8 mouse cellular contexts compared by ENCODE assay signal in genomic region chr4:133592570-133592969, GRCm38 (mm10). TPM values are rescaled to one million over a fixed set of nuclear protein-coding genes. Genes with fewer than 3 reads are reported as not detected.
A peak's percentile ranks its signal among the peaks of the same experiment; 100 is the strongest.
DNase-seq lines count a peak whose midpoint lies in the region; ATAC-seq and TF ChIP-seq lines count a peak whose summit lies in the region.

No protein-coding gene starts in this region.

- H3K4me3 ChIP-seq in intestine, embryonic 14.5 days (ENCODE audit: low read depth, low read length) = no peak overlapping the region
- H3K4me3 ChIP-seq in limb, embryonic 14.5 days (replicated peaks; ENCODE audit: low read length) = no peak overlapping the region
- no peak overlapping the region for H3K4me3 ChIP-seq in neural tube, embryonic 13.5 days

- H3K4me1 ChIP-seq in intestine, embryonic 14.5 days (replicated peaks; ENCODE audit: control insufficient read depth, insufficient read depth, low read length) = no peaks in the 10 kb centered on the region
- no peaks in the 10 kb centered on the region for H3K4me1 ChIP-seq in limb, embryonic 14.5 days (ENCODE audit: control insufficient read depth, insufficient read depth, low read length)
- no peaks in the 10 kb centered on the region for H3K4me1 ChIP-seq in neural tube, embryonic 13.5 days (replicated peaks)

- no peaks in the 10 kb centered on the region for H3K9me3 ChIP-seq in intestine, embryonic 14.5 days (ENCODE audit: control insufficient read depth, low read length)
- no peaks in the 10 kb centered on the region for H3K9me3 ChIP-seq in limb, embryonic 14.5 days (ENCODE audit: control insufficient read depth, low read length)
- no peaks in the 10 kb centered on the region for H3K9me3 ChIP-seq in neural tube, embryonic 13.5 days

- 32% methylated on average over 7 of the region's 7 CpGs for WGBS in intestine, embryonic 14.5 days
- 34% methylated on average over 7 of the region's 7 CpGs for WGBS in limb, embryonic 14.5 days
- 33% methylated on average over 7 of the region's 7 CpGs for WGBS in neural tube, embryonic 13.5 days

- no peak overlapping the region for H3K4me2 ChIP-seq in intestine, embryonic 14.5 days (ENCODE audit: low read length)
- no peak overlapping the region for H3K4me2 ChIP-seq in limb, embryonic 14.5 days (replicated peaks; ENCODE audit: low read depth, low read length, severe bottlenecking)
- H3K4me2 ChIP-seq in neural tube, embryonic 13.5 days = no peak overlapping the region

- peaks cover 39% of the 10 kb centered on the region for H3K36me3 ChIP-seq in intestine, embryonic 14.5 days (ENCODE audit: control insufficient read depth, insufficient read depth, low read length)
- peaks cover 43% of the 10 kb centered on the region for H3K36me3 ChIP-seq in limb, embryonic 14.5 days (ENCODE audit: control insufficient read depth, insufficient read depth, low read length)
- peaks cover 46% of the 10 kb centered on the region for H3K36me3 ChIP-seq in neural tube, embryonic 13.5 days

- ATAC-seq in intestine, embryonic 14.5 days (replicated peaks; ENCODE audit: low FRiP score, low TSS enrichment, low read depth) = no peak
- ATAC-seq in limb, embryonic 14.5 days (ENCODE audit: low FRiP score, low read depth) = no peak; the same call in 1 of the 2 replicates
- ATAC-seq in neural tube, embryonic 13.5 days (ENCODE audit: low read depth) = peak; percentile 53; the same call in 1 of the 2 replicates

- DNase-seq in right cerebral cortex, adult 2 months (ENCODE audit: low spot score in 2 of 2) = peak; percentile 67 to 74
- no peak for DNase-seq in right cerebral cortex, postnatal 25 days
- DNase-seq in adrenal gland, postnatal 14 days = peak; percentile 83
- DNase-seq in fibroblast of lung, adult 2 months (ENCODE audit: low read depth) = peak; percentile 45
- peak; percentile 95 for DNase-seq in intestine, embryonic 14.5 days (ENCODE audit: low spot score)
- DNase-seq in limb, embryonic 14.5 days (ENCODE audit: low spot score) = peak; percentile 75
- DNase-seq in yolk sac, embryonic 10.5 days (ENCODE audit: low spot score) = peak; percentile 83

- no peak overlapping the region for H3K27ac ChIP-seq in intestine, embryonic 14.5 days (ENCODE audit: low read depth)
- no peak overlapping the region for H3K27ac ChIP-seq in limb, embryonic 14.5 days (replicated peaks; ENCODE audit: low read depth, low read length)
- no peak overlapping the region for H3K27ac ChIP-seq in neural tube, embryonic 13.5 days (replicated peaks)

- H3K27me3 ChIP-seq in intestine, embryonic 14.5 days (replicated peaks; ENCODE audit: control insufficient read depth, insufficient read depth, low read length) = no peaks in the 10 kb centered on the region
- no peaks in the 10 kb centered on the region for H3K27me3 ChIP-seq in limb, embryonic 14.5 days (ENCODE audit: control insufficient read depth, insufficient read depth, low read length)
- H3K27me3 ChIP-seq in neural tube, embryonic 13.5 days = peaks cover 6% of the 10 kb centered on the region; the same call in 1 of the 2 replicates

- H3K9ac ChIP-seq in intestine, embryonic 14.5 days (ENCODE audit: low read length) = no peak overlapping the region
- no peak overlapping the region for H3K9ac ChIP-seq in limb, embryonic 14.5 days (ENCODE audit: low read depth, low read length, severe bottlenecking)
- no peak overlapping the region for H3K9ac ChIP-seq in neural tube, embryonic 13.5 days

- no peak for TF ChIP-seq POLR2A in limb, embryonic 14.5 days (IDR thresholded peaks at IDR 0.05; ENCODE audit: borderline replicate concordance, extremely low read depth, insufficient read depth, insufficient read length)

RNA-seq across cellular contexts. Expression of gene Gpn2, which starts 8.4 kb away (rescaled TPM):
- total RNA-seq in adrenal gland, postnatal 14 days (2021) = 12.7 and 15.8 TPM in 2 replicates
- polyA plus RNA-seq in intestine, embryonic 14.5 days (2014; fragmentation: Nextera tagmentation; extraction: Ambion mirVana) = 19.8 TPM in 2 replicates
- 33.2 and 42.0 TPM in 2 replicates for polyA plus RNA-seq in limb, embryonic 14.5 days (2012; rRNA removed)
- polyA plus RNA-seq in limb, embryonic 14.5 days (2014; fragmentation: Nextera tagmentation; extraction: Ambion mirVana) = 17.6 and 19.6 TPM in 2 replicates
- polyA plus RNA-seq in neural tube, embryonic 13.5 days (2015; fragmentation: Nextera tagmentation; extraction: Ambion mirVana) = 17.7 TPM in 2 replicates

RNA-seq across cellular contexts. Expression of gene Sfn, which starts 9.4 kb away (rescaled TPM):
- 1.7 and 4.2 TPM in 2 replicates for total RNA-seq in adrenal gland, postnatal 14 days (2021)
- 39.2 and 42.7 TPM in 2 replicates for polyA plus RNA-seq in intestine, embryonic 14.5 days (2014; fragmentation: Nextera tagmentation; extraction: Ambion mirVana)
- polyA plus RNA-seq in limb, embryonic 14.5 days (2012; rRNA removed) = 112 and 139 TPM in 2 replicates
- 243 and 295 TPM in 2 replicates for polyA plus RNA-seq in limb, embryonic 14.5 days (2014; fragmentation: Nextera tagmentation; extraction: Ambion mirVana)
- polyA plus RNA-seq in neural tube, embryonic 13.5 days (2015; fragmentation: Nextera tagmentation; extraction: Ambion mirVana) = 1.0 and 3.3 TPM in 2 replicates

RNA-seq across cellular contexts. Expression of gene Gpatch3, which starts 18.0 kb away (rescaled TPM):
- total RNA-seq in adrenal gland, postnatal 14 days (2021) = 8.1 and 8.2 TPM in 2 replicates
- polyA plus RNA-seq in intestine, embryonic 14.5 days (2014; fragmentation: Nextera tagmentation; extraction: Ambion mirVana) = 6.9 and 7.5 TPM in 2 replicates
- polyA plus RNA-seq in limb, embryonic 14.5 days (2012; rRNA removed) = 8.0 and 8.4 TPM in 2 replicates
- polyA plus RNA-seq in limb, embryonic 14.5 days (2014; fragmentation: Nextera tagmentation; extraction: Ambion mirVana) = 8.1 and 9.2 TPM in 2 replicates
- polyA plus RNA-seq in neural tube, embryonic 13.5 days (2015; fragmentation: Nextera tagmentation; extraction: Ambion mirVana) = 7.0 and 7.8 TPM in 2 replicates

RNA-seq across cellular contexts. Expression of gene Nr0b2, which starts 39.4 kb away (rescaled TPM):
- total RNA-seq in adrenal gland, postnatal 14 days (2021) = 32.6 and 34.2 TPM in 2 replicates
- 3.2 and 5.4 TPM in 2 replicates for polyA plus RNA-seq in intestine, embryonic 14.5 days (2014; fragmentation: Nextera tagmentation; extraction: Ambion mirVana)
- 0.05 TPM in 1 of 2 replicates, not detected in the other for polyA plus RNA-seq in limb, embryonic 14.5 days (2012; rRNA removed)
- 0.17 TPM in 1 of 2 replicates, not detected in the other for polyA plus RNA-seq in limb, embryonic 14.5 days (2014; fragmentation: Nextera tagmentation; extraction: Ambion mirVana)
- not detected in 2 replicates for polyA plus RNA-seq in neural tube, embryonic 13.5 days (2015; fragmentation: Nextera tagmentation; extraction: Ambion mirVana)

RNA-seq across cellular contexts. Expression of gene Nudc, which starts 46.8 kb away (rescaled TPM):
- total RNA-seq in adrenal gland, postnatal 14 days (2021) = 159 and 160 TPM in 2 replicates
- 231 and 236 TPM in 2 replicates for polyA plus RNA-seq in intestine, embryonic 14.5 days (2014; fragmentation: Nextera tagmentation; extraction: Ambion mirVana)
- 141 and 184 TPM in 2 replicates for polyA plus RNA-seq in limb, embryonic 14.5 days (2012; rRNA removed)
- polyA plus RNA-seq in limb, embryonic 14.5 days (2014; fragmentation: Nextera tagmentation; extraction: Ambion mirVana) = 180 and 197 TPM in 2 replicates
- polyA plus RNA-seq in neural tube, embryonic 13.5 days (2015; fragmentation: Nextera tagmentation; extraction: Ambion mirVana) = 244 and 267 TPM in 2 replicates
